Mouse (Mus musculus) cerebellum, adult 18-20 months (tissue): ENCODE results near the gene Mrgprb5.
"Not testable (repeated sequence)": the region's sequence is repeated elsewhere in the genome, so short reads cannot be mapped to it uniquely, and the experiment has no call there.

Source experiments
- DNase-seq, 2 experiments: peaks; one replicate each; pipeline ENCODE4 v3.0.0; 2021

Gene Mrgprb5

DNA sequence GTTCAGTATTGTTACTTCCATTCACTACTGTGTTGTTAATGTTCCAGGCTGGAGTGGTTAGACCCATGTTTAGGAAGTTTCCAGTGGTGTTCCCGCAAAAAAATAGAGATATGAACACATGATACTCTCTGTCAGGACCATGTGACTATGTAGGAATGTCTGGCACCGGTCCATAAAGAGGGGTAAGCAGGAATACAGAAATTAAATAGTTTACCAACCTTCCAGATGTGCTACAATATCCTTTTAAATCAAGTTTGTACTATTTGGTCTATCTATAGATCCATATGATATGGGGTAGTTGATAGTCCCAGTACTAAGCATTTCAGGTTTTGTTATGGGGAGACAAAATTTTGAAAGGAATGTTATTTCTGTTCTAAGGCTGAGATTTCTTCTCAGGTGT is at the start of gene Mrgprb5:
Gene Mrgprb5 (minus strand): TSS at position 101 of the 400 bp plus-strand sequence.
- DNase-seq, result no peak

DNA sequence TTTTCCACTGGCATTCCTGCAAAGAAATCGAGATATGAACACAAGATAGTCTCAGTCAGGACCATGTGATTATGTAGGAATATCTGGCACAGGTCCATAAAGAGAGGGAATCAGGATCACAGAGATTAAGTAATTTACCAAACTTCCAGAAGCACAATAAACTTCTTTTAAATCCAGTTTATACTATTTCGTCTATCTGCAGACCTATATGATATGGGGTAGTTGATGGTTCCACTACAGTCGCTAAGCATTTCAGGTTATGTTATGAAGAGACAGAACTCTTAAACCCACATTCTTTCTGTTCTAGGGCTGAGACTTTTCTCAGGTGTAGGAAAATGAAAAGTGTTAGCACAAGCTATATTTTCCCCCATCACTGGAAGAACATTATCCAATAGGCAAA is 30.4 kb upstream of the Mrgprb5 start, which contains the start of gene Mrgprb4:
Gene Mrgprb4 (minus strand): TSS at position 101 of the 400 bp plus-strand sequence.
- no peak for DNase-seq

DNA sequence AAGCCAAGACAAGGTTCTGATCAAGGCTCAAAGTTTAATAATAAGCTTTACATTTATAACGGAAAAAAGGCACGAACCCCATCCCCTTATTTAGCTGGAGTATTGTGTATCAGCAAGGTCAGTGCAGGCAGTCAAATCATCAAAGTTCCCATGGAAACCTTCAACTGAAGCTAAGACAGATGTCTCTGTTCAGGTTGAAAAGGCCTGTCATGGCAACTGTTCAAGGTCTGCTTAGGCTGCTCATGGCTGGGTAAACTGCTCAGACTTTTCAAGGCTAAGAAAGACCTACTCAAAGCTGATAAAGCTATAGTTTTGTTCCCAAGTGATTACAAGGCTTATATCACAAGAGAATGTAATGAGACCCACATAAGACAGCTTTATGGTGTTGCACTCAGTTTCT is 1.3 kb downstream of the Mrgprb5 start:
- no peak for DNase-seq

- no peak for DNase-seq
Measured at GRCm38 (mm10) chr7:48138248-48138702, 30.5 kb downstream of the Mrgprb5 start.

GRCm38 (mm10) chr7:48137216-48138077 is 31.4 kb downstream of the Mrgprb5 start:
- DNase-seq, result peak; percentile 4 to 34

- DNase-seq, result no peak
Measured at GRCm38 (mm10) chr7:48132674-48133073, 36.1 kb downstream of the Mrgprb5 start.

- DNase-seq, result not testable (repeated sequence)
Measured at GRCm38 (mm10) chr7:48132247-48132646, 36.6 kb downstream of the Mrgprb5 start.

- DNase-seq, result not testable (repeated sequence)
Measured at GRCm38 (mm10) chr7:48131820-48132219, 37.0 kb downstream of the Mrgprb5 start.

GRCm38 (mm10) chr7:48123806-48124205 is 45.0 kb downstream of the Mrgprb5 start:
- DNase-seq, result no peak
